Mouse (Mus musculus) testis, postnatal 10 days (tissue): ENCODE data around the gene Stac2.

Experiments
- DNase-seq: peaks from one replicate; pipeline ENCODE4 v3.0.0; 2021; ENCODE audit warnings: low spot score

The Stac2 gene

DNA sequence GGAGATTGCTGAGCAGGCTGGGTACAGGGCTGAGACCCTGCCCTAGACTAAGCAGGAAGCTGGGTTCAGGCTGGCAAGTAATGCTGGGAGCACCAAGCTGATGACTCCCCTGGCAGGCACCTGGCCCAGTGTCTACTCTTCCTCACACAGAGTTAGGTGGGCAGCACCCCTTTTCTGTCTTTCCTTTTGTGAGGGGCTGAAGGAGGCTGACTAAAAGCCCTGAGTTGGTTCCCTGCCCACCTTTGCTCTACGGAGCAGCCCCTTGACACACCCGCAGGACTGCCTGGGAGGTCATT is 2.8 kb downstream of the Stac2 start:
- DNase-seq = no peak

DNA sequence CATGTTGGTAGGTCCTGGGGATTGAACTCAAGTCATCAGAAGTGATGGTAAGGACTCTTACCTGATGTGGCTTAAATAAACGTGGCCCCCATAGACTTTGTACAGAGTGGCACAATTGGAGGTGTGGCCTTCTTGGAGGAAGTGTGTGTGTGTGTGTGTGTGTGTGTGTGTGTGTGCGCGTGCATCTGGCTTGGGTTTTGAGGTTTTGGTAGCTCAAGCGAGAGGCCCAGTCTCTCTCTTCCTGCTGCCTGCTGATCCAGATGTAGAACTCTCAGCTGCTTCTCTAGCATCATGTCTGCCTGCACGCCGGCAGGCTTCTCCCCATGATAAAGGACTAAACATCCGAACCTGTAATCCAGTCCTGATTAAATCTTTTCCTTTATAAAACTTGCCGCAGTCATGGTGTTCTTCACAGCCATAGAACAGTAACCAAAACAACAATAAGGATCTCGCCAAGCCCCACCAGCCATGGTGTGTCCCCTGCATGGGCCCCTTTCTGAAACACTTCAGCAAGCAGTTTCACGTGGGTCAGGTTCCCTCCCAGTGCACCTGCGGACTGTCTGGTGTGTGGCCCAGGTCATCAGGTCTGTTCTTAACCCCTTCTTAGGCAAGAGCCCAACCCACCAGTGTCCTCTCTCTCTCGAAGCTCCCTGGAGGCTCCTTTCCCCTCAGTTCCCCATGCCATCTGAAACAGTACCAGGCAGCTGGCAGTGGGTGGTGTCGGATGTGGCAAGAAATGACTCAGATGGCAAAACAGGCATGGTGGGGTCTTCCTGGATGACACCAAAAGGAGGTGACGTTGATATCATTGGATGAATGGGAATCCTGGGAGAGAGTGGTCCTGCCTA is 3.4 kb downstream of the Stac2 start:
- DNase-seq = no peak

- DNase-seq = no peak
Measured at GRCm38 (mm10) chr11:98047745-98048144, 5.5 kb downstream of the Stac2 start.

DNA sequence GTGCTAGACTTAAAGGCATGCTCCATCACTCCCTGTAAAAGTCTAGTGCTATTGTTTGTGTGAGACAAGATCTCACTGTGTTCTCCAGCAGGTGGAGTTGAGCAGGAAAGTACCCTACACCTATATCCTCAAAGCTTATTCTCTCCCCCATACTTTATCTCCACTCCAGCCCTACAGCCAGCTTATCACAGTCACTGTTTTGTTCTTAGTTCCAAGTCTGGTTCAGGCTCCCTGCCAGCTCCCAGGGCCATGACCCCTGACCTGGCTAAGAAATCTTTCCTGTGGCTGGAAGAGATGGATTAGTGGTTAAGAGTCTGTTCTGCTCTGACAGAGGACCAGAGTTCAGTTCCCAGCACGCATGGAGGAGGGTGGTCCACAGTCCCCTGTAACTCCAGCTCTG is 6.8 kb downstream of the Stac2 start:
- DNase-seq = peak; percentile 76

DNA sequence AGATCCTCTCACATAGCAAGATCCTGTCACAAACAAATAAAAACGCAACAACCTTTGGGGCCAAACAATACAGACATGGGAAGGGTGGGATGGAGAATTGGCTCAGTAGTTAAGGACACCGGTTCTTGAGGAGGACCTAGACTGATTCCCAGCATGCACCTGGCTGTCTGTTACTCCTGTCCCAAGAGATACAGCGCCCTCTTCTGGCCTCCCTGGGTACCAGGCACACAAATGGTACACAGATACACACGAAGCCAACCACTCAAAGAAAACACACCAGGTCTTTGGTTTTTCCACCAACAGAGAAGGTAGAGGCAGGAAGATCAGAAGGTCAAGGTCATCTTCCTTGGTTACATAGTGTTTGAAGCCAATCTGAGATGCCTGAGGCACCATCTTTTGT is 7.7 kb downstream of the Stac2 start:
- no peak for DNase-seq

DNA sequence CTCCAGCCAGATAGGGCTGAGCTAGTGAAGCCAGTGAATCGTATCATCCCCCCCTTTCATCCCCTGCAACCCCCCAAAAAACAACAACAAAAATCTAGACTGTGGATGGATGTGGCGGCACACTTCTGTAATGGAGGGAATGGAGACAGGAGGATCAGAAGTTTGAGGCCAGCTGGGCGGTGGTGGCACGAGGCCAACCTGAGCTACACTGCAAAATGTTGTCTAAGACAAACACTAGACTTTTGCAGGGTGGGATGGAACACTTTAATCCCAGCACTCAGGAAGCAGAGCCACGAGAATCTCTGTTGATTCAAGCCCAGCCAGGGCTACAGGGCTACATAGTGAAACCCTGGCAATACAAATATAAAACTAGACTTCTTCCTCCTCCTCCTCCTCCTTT is 9.2 kb downstream of the Stac2 start:
- no peak for DNase-seq

DNA sequence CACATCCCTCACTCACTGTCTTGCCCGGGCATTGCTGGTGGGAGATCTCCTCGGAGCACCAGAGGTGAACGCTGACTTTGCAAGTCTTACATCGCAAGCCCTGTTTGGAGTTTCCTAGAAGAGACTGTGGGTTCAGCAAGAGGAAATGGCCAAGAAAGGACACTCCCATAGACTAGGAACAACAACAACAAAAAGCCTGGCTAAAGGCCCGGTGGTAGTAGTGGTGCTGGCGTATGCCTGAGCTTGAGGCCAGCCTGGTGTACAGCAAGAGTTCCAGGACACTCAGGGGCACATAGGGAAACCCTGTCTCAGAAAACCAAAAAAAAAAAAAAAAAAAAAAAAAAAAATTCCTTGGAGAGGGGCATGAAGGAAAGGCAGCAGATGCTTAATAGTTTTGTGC is 10.5 kb downstream of the Stac2 start:
- no peak for DNase-seq

DNA sequence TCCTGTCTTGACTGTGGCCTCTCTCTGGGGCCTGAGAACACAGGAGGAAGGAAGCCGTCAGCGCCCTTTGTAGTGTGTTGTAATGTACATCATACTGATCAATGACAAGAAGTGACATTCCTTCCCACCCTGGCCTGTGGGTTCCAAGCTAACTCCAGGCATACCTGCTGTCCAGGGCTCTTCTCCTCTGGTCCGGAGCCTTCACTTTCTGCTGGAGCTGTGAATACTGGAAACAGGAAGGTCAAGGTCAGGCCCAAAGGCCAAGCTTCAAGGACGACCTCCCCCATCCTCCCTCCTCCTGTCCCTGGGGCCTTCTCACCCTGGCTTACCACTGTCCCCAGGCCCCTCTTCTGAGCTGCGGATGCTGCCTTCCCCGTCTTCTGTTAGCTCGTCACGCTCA is 12.3 kb downstream of the Stac2 start:
- no peak for DNase-seq

DNA sequence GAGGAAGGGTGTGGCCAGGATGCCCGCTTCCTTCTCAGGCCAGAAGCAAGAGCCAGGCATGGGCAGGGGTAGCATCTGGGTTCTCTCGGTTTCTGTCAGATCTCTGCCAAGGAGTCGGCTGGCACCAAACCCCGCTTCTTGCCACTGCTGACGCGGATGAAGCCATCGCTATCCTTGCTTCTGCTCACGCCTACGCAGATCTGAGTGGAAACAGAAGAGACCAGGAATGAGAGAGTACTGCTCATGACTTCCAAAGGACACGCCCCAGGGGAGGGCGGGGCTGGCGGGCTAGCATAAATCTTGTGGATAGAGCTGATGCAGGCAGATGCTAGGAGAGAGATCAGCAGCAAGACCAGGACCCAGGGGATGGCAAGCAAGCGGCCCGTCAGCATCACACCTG is 15.4 kb downstream of the Stac2 start:
- DNase-seq = no peak

DNA sequence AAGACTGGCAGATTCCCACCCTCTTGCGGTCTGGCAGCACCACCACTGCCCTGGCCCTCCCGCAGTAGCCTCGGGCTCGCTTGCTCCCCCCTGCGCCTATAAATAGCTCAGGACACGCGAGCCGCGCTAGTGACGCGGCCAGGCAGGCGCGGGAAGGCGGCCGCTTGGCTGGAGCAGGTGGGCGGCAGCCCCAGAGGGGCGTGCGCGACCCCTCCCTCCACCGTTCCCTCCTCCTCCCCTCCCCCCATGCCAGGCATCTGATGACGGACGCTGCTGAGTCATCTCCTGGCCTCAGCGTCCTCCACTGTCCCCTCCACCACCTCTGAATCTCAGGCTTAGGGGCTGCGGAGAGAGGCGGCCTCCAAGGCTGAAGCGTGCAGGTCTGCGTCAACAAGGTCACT is 17.3 kb downstream of the Stac2 start:
- peak; percentile 66 for DNase-seq

DNA sequence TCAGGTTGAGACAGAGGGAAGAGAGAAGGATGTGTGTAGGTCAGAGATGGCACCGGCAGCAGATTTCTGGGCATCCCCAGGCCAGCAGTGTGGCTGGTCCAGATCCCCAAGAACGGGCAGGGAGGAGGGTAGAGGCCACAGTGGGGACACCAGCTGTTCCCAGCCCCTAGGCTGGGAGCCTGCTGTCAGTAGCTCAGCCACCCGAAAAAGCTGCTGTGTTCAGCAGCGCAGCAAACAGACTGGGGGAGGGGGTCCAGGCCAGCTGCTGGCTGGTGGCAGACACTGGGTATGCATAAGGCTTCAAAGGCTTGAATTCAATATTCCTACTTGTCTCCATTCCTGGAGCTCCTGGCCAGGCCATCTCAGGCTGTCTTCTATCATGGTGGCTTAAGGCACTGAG is 18.4 kb downstream of the Stac2 start:
- no peak for DNase-seq

DNA sequence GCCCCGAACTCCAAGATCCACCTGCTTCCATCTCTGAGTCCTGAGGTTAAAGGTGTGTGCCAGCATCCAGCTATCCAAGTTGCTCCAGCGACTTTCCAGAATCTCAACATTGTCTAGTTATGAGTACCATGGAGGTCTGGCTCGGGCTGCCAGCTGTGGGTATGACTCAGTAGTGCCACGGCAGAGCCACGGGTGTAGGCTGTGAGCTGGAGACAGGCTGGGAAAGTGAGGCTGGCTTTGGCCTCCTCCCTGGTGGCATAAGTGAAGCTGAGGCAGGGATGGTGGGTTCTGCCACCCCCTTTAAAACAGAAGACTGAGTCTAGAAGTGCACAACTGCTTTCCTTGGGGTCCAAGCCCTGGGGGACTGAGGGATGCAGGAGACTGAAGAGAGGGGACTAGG is 19.2 kb downstream of the Stac2 start:
- no peak for DNase-seq

- DNase-seq = peak; percentile 90
Measured at GRCm38 (mm10) chr11:98031443-98031770, 21.9 kb downstream of the Stac2 start.

DNA sequence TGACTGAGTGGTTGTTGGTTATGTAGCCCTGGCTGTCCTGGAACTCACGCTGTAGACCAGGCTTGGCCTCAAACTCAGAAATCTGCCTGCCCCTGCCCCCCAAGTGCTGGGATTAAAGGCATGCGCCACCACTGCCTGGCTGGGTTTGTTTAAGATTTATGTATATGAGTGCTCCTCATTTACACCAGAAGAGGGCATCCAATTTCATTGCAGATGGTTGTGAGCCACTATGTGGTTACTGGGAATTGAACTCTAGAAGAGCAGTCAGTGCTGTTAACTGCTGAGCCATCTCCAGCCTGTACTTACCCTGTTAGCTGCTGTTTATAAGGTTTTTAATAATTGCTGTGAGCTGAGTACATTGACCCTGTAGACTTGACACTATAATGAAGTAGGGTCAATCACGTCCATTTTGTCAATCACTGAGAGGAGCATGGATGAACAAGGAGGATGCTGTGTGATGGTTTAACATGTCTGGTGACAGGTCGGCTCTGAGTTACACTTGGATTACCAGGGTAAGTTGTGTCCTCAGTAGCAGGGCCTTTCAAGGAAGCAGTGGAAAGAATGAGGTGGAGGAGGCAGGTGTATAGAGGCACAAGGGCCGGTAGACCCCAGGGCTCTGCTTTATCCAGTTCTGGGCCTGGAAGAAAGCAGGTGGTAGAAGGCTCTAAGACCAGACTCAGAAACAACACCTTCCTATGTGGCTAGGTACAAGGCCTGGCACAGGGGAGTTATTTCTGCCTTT is 22.4 kb downstream of the Stac2 start:
- DNase-seq = no peak

DNA sequence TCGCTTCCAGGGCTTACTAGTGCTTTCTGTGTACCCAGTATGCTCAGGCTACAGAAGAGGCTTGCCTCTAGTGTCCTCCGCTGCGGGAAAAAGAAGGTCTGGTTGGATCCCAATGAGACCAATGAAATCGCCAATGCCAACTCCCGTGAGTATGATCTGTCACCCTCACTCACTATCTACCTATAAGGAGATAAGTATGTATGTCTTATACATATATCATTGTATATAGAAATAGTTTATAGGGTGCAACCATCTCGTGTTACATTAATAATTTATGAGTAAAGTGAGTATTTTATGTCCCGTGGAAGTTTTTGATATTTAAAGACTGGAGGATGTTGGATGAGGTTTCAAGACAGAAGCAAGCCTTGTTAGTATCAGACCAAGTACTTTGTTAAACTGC is 25.5 kb downstream of the Stac2 start:
- DNase-seq = no peak

- DNase-seq = no peak
Measured at GRCm38 (mm10) chr11:98027297-98027688, 26.0 kb downstream of the Stac2 start.

- peak; percentile 95 for DNase-seq
Measured at GRCm38 (mm10) chr11:98026570-98027296, 26.5 kb downstream of the Stac2 start, which contains the start of gene Rpl19. Gene Rpl19 (plus strand): TSS chr11:98026710.

- no peak for DNase-seq
Measured at GRCm38 (mm10) chr11:98026248-98026569, 27.1 kb downstream of the Stac2 start.

GRCm38 (mm10) chr11:98024516-98024915 is 28.7 kb downstream of the Stac2 start:
- no peak for DNase-seq

DNA sequence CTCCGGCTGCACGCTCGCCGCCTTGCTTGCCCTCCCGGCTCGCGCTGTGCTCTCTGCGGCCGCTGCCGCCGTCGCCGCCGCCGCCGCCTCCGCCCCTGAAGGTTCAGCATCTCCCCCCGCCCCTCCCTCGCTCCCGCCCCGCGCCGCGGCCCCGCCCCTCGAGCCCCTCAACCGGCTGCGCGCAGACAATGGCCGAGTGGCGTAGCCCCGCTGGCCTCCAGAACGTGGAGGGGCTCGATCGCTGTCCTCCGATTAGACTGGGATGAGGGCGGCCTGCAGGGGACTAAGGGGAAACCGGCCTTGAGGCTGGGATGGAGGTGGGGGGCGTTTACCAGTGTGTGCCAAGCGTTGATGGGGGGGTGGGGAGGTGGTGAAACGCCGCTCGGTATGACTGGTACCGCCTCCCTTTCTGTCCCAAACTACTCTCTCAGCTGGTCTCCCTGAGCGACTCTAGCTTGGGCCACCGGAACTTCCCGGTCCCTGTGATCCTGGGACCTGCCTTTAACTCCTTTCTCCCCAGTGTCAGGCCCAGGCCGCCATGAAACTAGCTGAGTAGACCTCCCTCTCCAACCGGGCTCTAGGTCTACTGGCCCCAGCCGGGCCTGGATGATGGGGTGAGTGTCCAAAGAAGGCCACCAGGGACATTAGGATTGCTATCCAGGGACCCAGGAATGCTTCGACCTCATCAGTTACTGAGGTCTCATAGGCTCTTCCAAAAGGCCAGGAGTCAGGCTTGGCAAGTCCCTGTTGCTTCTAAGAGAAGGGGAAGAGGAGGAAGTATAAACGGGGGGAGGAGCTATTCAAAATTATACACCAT is 30.5 kb downstream of the Stac2 start, which contains the start of gene Cacnb1:
Cacnb1 (minus strand) TSS at position 480 of the 817 bp plus-strand sequence.
- peak; percentile 83 for DNase-seq

DNA sequence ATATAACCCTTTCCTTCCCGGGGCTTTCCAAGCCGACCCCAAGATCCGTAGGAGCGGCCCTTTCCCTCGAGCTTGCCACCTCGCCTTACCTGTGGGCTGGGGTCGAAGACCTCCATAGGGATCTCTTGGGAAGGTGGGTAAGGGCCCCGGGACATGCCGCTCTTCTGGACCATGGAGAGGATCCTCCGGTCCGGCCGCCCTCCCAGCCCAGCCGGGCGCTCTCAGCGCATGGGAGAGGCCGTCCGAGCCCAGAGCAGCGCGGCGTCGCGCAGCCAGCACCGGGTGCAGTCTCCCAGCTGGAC is 31.1 kb downstream of the Stac2 start:
- DNase-seq = no peak

DNA sequence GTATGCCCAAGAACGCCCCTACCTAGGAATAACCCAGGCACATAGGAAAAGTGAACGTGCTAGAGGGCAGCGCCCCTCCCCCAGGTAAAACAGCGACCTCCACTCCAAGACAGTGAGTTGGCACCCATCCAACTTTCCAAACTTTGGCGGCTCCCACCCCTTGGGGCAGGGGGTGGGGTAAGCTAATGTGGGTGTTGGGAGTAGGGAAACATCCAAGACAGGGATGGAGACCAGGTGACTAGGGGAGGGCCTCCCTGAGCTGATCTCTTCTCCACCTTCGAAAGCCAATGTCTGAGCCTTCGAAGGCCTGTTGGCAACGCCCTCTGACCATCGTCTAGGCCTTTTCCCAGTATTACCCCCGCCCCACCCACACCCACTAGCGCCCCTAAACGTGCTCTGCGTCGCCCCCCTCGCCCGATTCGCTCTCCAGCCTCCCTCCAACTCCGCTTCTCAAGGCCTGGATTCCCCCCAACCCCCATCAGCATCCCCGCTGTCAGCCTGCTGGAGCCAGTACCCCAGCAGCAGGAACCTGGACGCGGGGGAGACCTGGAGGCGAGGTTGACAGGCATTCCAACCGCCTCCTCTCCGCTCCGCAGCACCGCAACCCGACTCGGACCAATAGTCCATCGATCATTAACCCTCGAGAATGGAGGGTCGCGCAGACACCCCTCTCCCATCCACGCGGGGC is 31.6 kb downstream of the Stac2 start:
- peak; percentile 71 for DNase-seq
